Mouse (Mus musculus) heart, embryonic 14.5 days (tissue): ENCODE measurements around the gene Zfhx3. TPM values are rescaled to one million over a fixed set of nuclear protein-coding genes. Genes with fewer than 3 reads are reported as not detected.

Experiments
- ATAC-seq: fragments of 200-750 bp; cut with Nextera tagmentation; 2 replicates; pipeline ENCODE4 v1.8.0; 2017; ENCODE audit warnings: low read depth, moderate TSS enrichment; ENCODE audit not compliant: insufficient number of reproducible peaks, insufficient read depth, low FRiP score
- H3K27ac ChIP-seq, 2 experiments: fragments of 200-500 bp in 1 of 2; fragments of 300-500 bp in 1 of 2; sonication (generic) in 1 of 2; replicated peaks in 1 of 2; 2 replicates each; pipeline ENCODE4 v1.5.1; 2012 to 2014; ENCODE audit warnings: low read depth in 2 of 2, low read length in 2 of 2, control low read depth in 1 of 2, mild to moderate bottlenecking in 1 of 2, mixed read lengths in 1 of 2; ENCODE audit not compliant: control insufficient read depth in 1 of 2, insufficient read depth in 1 of 2
- H3K27me3 ChIP-seq: fragments of 300-500 bp; sonication (generic); 2 replicates; pipeline ENCODE4 v1.6.1; 2014; ENCODE audit warnings: mild to moderate bottlenecking, low read length, control low read depth; ENCODE audit not compliant: control insufficient read depth, insufficient read depth
- H3K36me3 ChIP-seq: fragments of 300-500 bp; sonication (generic); 2 replicates; pipeline ENCODE4 v1.6.1; 2014; ENCODE audit warnings: mild to moderate bottlenecking, control low read depth, low read length, mixed read lengths; ENCODE audit not compliant: control insufficient read depth, insufficient read depth
- H3K4me1 ChIP-seq, 2 experiments: fragments of 200-500 bp in 1 of 2; fragments of 300-500 bp in 1 of 2; sonication (generic) in 1 of 2; 2 replicates each; pipeline ENCODE4 v1.6.1; 2012 to 2014; ENCODE audit warnings: low read length in 2 of 2, control low read depth in 1 of 2, mixed read lengths in 1 of 2; ENCODE audit not compliant: control insufficient read depth in 2 of 2, insufficient read depth in 2 of 2
- H3K4me2 ChIP-seq: fragments of 300-500 bp; sonication (generic); 2 replicates; pipeline ENCODE4 v1.6.1; 2014; ENCODE audit warnings: mild to moderate bottlenecking, low read length
- H3K4me3 ChIP-seq, 2 experiments: fragments of 200-500 bp in 1 of 2; fragments of 300-500 bp in 1 of 2; sonication (generic) in 1 of 2; 2 replicates each; pipeline ENCODE4 v1.5.1; 2012 to 2014; ENCODE audit warnings: low read length in 2 of 2, mild to moderate bottlenecking in 2 of 2, control low read depth in 1 of 2, low read depth in 1 of 2, moderate library complexity in 1 of 2; ENCODE audit not compliant: control insufficient read depth in 1 of 2, insufficient read depth in 1 of 2
- H3K9ac ChIP-seq: fragments of 300-500 bp; sonication (generic); 2 replicates; pipeline ENCODE4 v1.6.1; 2014; ENCODE audit warnings: mild to moderate bottlenecking, low read length
- H3K9me3 ChIP-seq: fragments of 300-500 bp; sonication (generic); 2 replicates; pipeline ENCODE4 v1.6.1; 2016; ENCODE audit warnings: low read length, control low read depth; ENCODE audit not compliant: control insufficient read depth
- whole genome bisulfite sequencing: fragments of 180-500 bp; shearing (Covaris S2); extraction: QIAGEN DNeasy Blood & Tissue Kit; methylation state at CpG from one replicate; pipeline ENCODE4 v1.1.7; 2014; 5-methylcytosine and 5-hydroxymethylcytosine counted together
- polyA plus RNA-seq: library from polyadenylated mRNA; unstranded; fragments of >200 nt; fragmentation: Nextera tagmentation; extraction: Ambion mirVana; gene quantifications from 2 replicates; pipeline ENCODE4 v1.2.1, GENCODE M21; 2014

Gene Zfhx3
- polyA plus RNA-seq, 1 experiment from 2014 or later, result 6.4 TPM

- 0 out of 4 replicates have a peak overlapping the region, but pooled peaks of 1 of the 2 experiments have one; percentile 5 for H3K4me3 ChIP-seq
- H3K27ac ChIP-seq, result no peak overlapping the region
- no peak for ATAC-seq
- peak overlapping the region; percentile 55 for H3K4me2 ChIP-seq
- no peaks in the 10 kb centered on the region for H3K9me3 ChIP-seq
- WGBS, result 16% methylated on average over 13 of the region's 13 CpGs
- peaks cover 5 to 12% of the 10 kb centered on the region in 2 experiments for H3K4me1 ChIP-seq
- no peak overlapping the region for H3K9ac ChIP-seq
- no peaks in the 10 kb centered on the region for H3K27me3 ChIP-seq
- H3K36me3 ChIP-seq, result no peaks in the 10 kb centered on the region
Observed at GRCm38 (mm10) chr8:108218171-108218840, 275.9 kb downstream of the Zfhx3 start.

GRCm38 (mm10) chr8:108220511-108220910, 278.1 kb downstream of the Zfhx3 start:
- WGBS, result 62% methylated on average over 3 of the region's 3 CpGs
- no peak overlapping the region for H3K9ac ChIP-seq
- H3K27ac ChIP-seq, result no peak overlapping the region
- no peak overlapping the region for H3K4me2 ChIP-seq
- H3K9me3 ChIP-seq, result no peaks in the 10 kb centered on the region
- no peak for ATAC-seq
- peaks cover 5 to 12% of the 10 kb centered on the region in 2 experiments for H3K4me1 ChIP-seq
- no peaks in the 10 kb centered on the region for H3K27me3 ChIP-seq
- H3K36me3 ChIP-seq, result no peaks in the 10 kb centered on the region
- no peak overlapping the region for H3K4me3 ChIP-seq

GRCm38 (mm10) chr8:108222091-108222490, 279.6 kb downstream of the Zfhx3 start:
- Histone ChIP-seq H3K36me3 (no peaks in the 10 kb centered on the region), H3K27ac (no peak overlapping the region), H3K9ac (no peak overlapping the region), H3K4me3 (no peak overlapping the region), H3K4me2 (no peak overlapping the region), H3K4me1 (peaks cover 5 to 12% of the 10 kb centered on the region in 2 experiments), H3K9me3 (no peaks in the 10 kb centered on the region), H3K27me3 (no peaks in the 10 kb centered on the region)
- no peak for ATAC-seq
- 67% methylated on average over 2 of the region's 2 CpGs for WGBS

GRCm38 (mm10) chr8:108232326-108232725, 289.9 kb downstream of the Zfhx3 start:
- H3K9ac ChIP-seq, result no peak overlapping the region
- no peak overlapping the region for H3K4me2 ChIP-seq
- no peak overlapping the region for H3K27ac ChIP-seq
- no peaks in the 10 kb centered on the region for H3K36me3 ChIP-seq
- H3K9me3 ChIP-seq, result no peaks in the 10 kb centered on the region
- H3K4me1 ChIP-seq, result no peaks in the 10 kb centered on the region
- no peaks in the 10 kb centered on the region for H3K27me3 ChIP-seq
- ATAC-seq, result no peak
- no peak overlapping the region for H3K4me3 ChIP-seq
- 82% methylated on average over 7 of the region's 7 CpGs for WGBS

GRCm38 (mm10) chr8:108234481-108234880, 292.0 kb downstream of the Zfhx3 start:
- Histone ChIP-seq H3K36me3 (no peaks in the 10 kb centered on the region), H3K4me1 (no peaks in the 10 kb centered on the region), H3K9me3 (no peaks in the 10 kb centered on the region), H3K9ac (no peak overlapping the region), H3K27me3 (no peaks in the 10 kb centered on the region), H3K4me2 (no peak overlapping the region), H3K27ac (no peak overlapping the region), H3K4me3 (no peak overlapping the region)
- ATAC-seq, result no peak
- 57% methylated on average over 4 of the region's 4 CpGs for WGBS

- 58% methylated on average over 8 of the region's 8 CpGs for WGBS
Observed at GRCm38 (mm10) chr8:108236715-108237114, 294.3 kb downstream of the Zfhx3 start.

GRCm38 (mm10) chr8:108239531-108239930, 297.1 kb downstream of the Zfhx3 start:
- ATAC-seq, result no peak
- WGBS, result 88% methylated on average over 5 of the region's 5 CpGs

More at GRCm38 (mm10) chr8:108236715-108237114, 294.3 kb downstream of the Zfhx3 start:
- Histone ChIP-seq H3K9ac (no peak overlapping the region), H3K27me3 (no peaks in the 10 kb centered on the region), H3K4me1 (peaks cover 4 to 5% of the 10 kb centered on the region in 2 experiments; a peak in 2 of 4 replicates), H3K9me3 (no peaks in the 10 kb centered on the region), H3K27ac (no peak overlapping the region), H3K4me3 (no peak overlapping the region), H3K4me2 (no peak overlapping the region), H3K36me3 (no peaks in the 10 kb centered on the region)
- ATAC-seq, result no peak

More at GRCm38 (mm10) chr8:108239531-108239930, 297.1 kb downstream of the Zfhx3 start:
- Histone ChIP-seq H3K36me3 (no peaks in the 10 kb centered on the region), H3K4me1 (peaks cover 4 to 5% of the 10 kb centered on the region in 2 experiments; a peak in 2 of 4 replicates), H3K9me3 (no peaks in the 10 kb centered on the region), H3K27ac (no peak overlapping the region), H3K9ac (no peak overlapping the region), H3K27me3 (no peaks in the 10 kb centered on the region), H3K4me3 (no peak overlapping the region), H3K4me2 (no peak overlapping the region)
